Mouse (Mus musculus) CD4-positive naive resting alpha-beta T cell, adult 76 days (primary cell): ENCODE results near the gene BC107364. TPM values are rescaled to one million over a fixed set of nuclear protein-coding genes. Genes with fewer than 3 reads are reported as not detected.

Source experiments
- total RNA-seq: library from RNA; stranded (reverse); gene quantifications from one replicate; pipeline ENCODE4 v1.2.4, GENCODE M21; 2023

BC107364 gene
- not detected for total RNA-seq

GRCm38 (mm10) chr3:96452262-96452661 lies at the start of gene BC107364:
Gene BC107364, minus strand, starts transcription at chr3:96452306.

Other genes starting within 250 kb of the BC107364 start
- 10.7 TPM for gene Bola1, start 232.6 kb downstream of the BC107364 start, total RNA-seq
- 2.6 TPM for gene Hist2h2ab, start 232.4 kb downstream of the BC107364 start, total RNA-seq
- gene Hist2h2ac, start 231.4 kb downstream of the BC107364 start, total RNA-seq, result 40.6 TPM
- gene Hist2h2be, start 231.2 kb downstream of the BC107364 start, total RNA-seq, result 4.1 TPM
- gene Hist2h3c2, start 213.2 kb downstream of the BC107364 start, total RNA-seq, result 5.0 TPM
- gene Hist2h2aa2, start 212.0 kb downstream of the BC107364 start, total RNA-seq, result 344 TPM
- gene Hist2h2aa1, start 206.8 kb downstream of the BC107364 start, total RNA-seq, result 4.9 TPM
- not detected for gene Hist2h3c1, start 205.6 kb downstream of the BC107364 start, total RNA-seq
- gene Hist2h4, start 189.0 kb downstream of the BC107364 start, total RNA-seq, result 40.4 TPM
- 102 TPM for gene Hist2h3b, start 183.7 kb downstream of the BC107364 start, total RNA-seq
- gene Hist2h2bb, start 182.6 kb downstream of the BC107364 start, total RNA-seq, result 149 TPM
- 0.38 TPM for gene Fcgr1, start 158.3 kb downstream of the BC107364 start, total RNA-seq
- not detected for gene Hfe2, start 72.9 kb upstream of the BC107364 start, total RNA-seq
- 652 TPM for gene Txnip, start 105.7 kb upstream of the BC107364 start, total RNA-seq
- not detected for gene Gm16253, start 124.7 kb upstream of the BC107364 start, total RNA-seq
- gene Polr3gl, start 141.9 kb upstream of the BC107364 start, total RNA-seq, result 33.5 TPM
- not detected for gene Ankrd34a, start 144.3 kb upstream of the BC107364 start, total RNA-seq
- gene Lix1l, start 148.8 kb upstream of the BC107364 start, total RNA-seq, result 0.44 TPM
- 83.5 TPM for gene Rbm8a, start 177.6 kb upstream of the BC107364 start, total RNA-seq
- gene Pex11b, start 183.1 kb upstream of the BC107364 start, total RNA-seq, result 29.4 TPM
- 0.21 TPM for gene Gm42957, start 183.2 kb upstream of the BC107364 start, total RNA-seq
- 3.3 TPM for gene Itga10, start 193.3 kb upstream of the BC107364 start, total RNA-seq
- gene Ankrd35, start 217.8 kb upstream of the BC107364 start, total RNA-seq, result not detected
- 14.2 TPM for gene Pias3, start 244.1 kb upstream of the BC107364 start, total RNA-seq